Mouse (Mus musculus) macrophage (primary cell): ENCODE results near the gene Pla2g1b. TPM values are rescaled to one million over a fixed set of nuclear protein-coding genes. Genes with fewer than 3 reads are reported as not detected.

Experiments
- H3K27ac ChIP-seq: fragments of 350-480 bp; formaldehyde crosslinking; 2 replicates; pipeline ENCODE4 v1.9.0; 2021
- H3K36me3 ChIP-seq: fragments of 350-480 bp; formaldehyde crosslinking; 2 replicates; pipeline ENCODE4 v1.9.0; 2021; ENCODE audit errors: inconsistent target
- H3K4me3 ChIP-seq: fragments of 350-480 bp; formaldehyde crosslinking; 2 replicates; pipeline ENCODE4 v1.9.0; 2021; ENCODE audit errors: inconsistent target
- H3K79me2 ChIP-seq: fragments of 350-480 bp; formaldehyde crosslinking; 2 replicates; pipeline ENCODE4 v1.9.0; 2021; ENCODE audit errors: inconsistent target
- WGBS: methylation state at CpG from one replicate; pipeline ENCODE4 v1.1.7; 2026; ENCODE audit warnings: inconsistent platforms; ENCODE audit not compliant: missing documents; 5-methylcytosine and 5-hydroxymethylcytosine counted together
- polyA plus RNA-seq: library from polyadenylated mRNA; stranded (reverse); fragments of 250-400 nt; gene quantifications from 3 replicates; pipeline ENCODE4 v1.2.4, GENCODE M21; 2018; ENCODE audit warnings: inconsistent platforms
- total RNA-seq, 78 experiments: library from RNA; depleted of rRNA; stranded (reverse); fragments of 250-400 nt; gene quantifications; 1 replicate in 9 of 78; 2 replicates in 24 of 78; 3 replicates in 43 of 78; 4 replicates in 2 of 78; pipeline ENCODE4 v1.2.4; 2018; ENCODE audit warnings: inconsistent platforms in 56 of 78

The Pla2g1b gene
- not detected for total RNA-seq (2018; cell fraction: chromatin; rRNA removed)
- total RNA-seq (2018; cell fraction: cytosol; rRNA removed), result not detected
- not detected for total RNA-seq (2018; cell fraction: nucleus; rRNA removed)
- not detected in 3 replicates for polyA plus RNA-seq

GRCm38 (mm10) chr5:115465642-115466420 is at the start of gene Pla2g1b:
Pla2g1b (plus strand) TSS chr5:115466262.
- WGBS, result 40% methylated on average over 9 of the region's 9 CpGs
- Histone ChIP-seq H3K36me3 (no peaks in the 10 kb centered on the region), H3K27ac (no peak within 1 kb of the TSS)

GRCm38 (mm10) chr5:115428831-115429358 is 37.2 kb upstream of the Pla2g1b start:
- 5% methylated on average over 20 of the region's 20 CpGs for WGBS
- H3K27ac ChIP-seq, result no peak overlapping the region
- H3K4me3 ChIP-seq, result no peak overlapping the region
- H3K36me3 ChIP-seq, result no peaks in the 10 kb centered on the region
- no peaks in the 10 kb centered on the region for H3K79me2 ChIP-seq

More at GRCm38 (mm10) chr5:115465642-115466420, at the start of gene Pla2g1b:
- no peak within 1 kb of the TSS for H3K4me3 ChIP-seq
- no peaks in the 10 kb centered on the region for H3K79me2 ChIP-seq

- H3K27ac ChIP-seq, result no peak within 1 kb of the TSS
- no peak within 1 kb of the TSS for H3K4me3 ChIP-seq
- no peaks in the 10 kb centered on the region for H3K36me3 ChIP-seq
- H3K79me2 ChIP-seq, result no peaks in the 10 kb centered on the region
- WGBS, result 1% methylated on average over 64 of the region's 117 CpGs
Measured at GRCm38 (mm10) chr5:115429359-115430186, 36.5 kb upstream of the Pla2g1b start, which contains the start of gene Msi1. Msi1 (plus strand) TSS chr5:115429599.

GRCm38 (mm10) chr5:115430187-115430960 is 35.7 kb upstream of the Pla2g1b start:
- WGBS, result 2% methylated on average over 59 of the region's 73 CpGs
- H3K36me3 ChIP-seq, result no peaks in the 10 kb centered on the region
- H3K27ac ChIP-seq, result no peak overlapping the region
- H3K79me2 ChIP-seq, result no peaks in the 10 kb centered on the region
- no peak overlapping the region for H3K4me3 ChIP-seq

GRCm38 (mm10) chr5:115431061-115431897 is 34.8 kb upstream of the Pla2g1b start:
- Histone ChIP-seq H3K4me3 (no peak overlapping the region), H3K27ac (no peak overlapping the region), H3K79me2 (no peaks in the 10 kb centered on the region), H3K36me3 (no peaks in the 10 kb centered on the region)
- 27% methylated on average over 13 of the region's 14 CpGs for WGBS

GRCm38 (mm10) chr5:115431898-115432259 is 34.2 kb upstream of the Pla2g1b start:
- no peak overlapping the region for H3K4me3 ChIP-seq
- 48% methylated on average over 7 of the region's 7 CpGs for WGBS
- H3K36me3 ChIP-seq, result no peaks in the 10 kb centered on the region
- no peaks in the 10 kb centered on the region for H3K79me2 ChIP-seq
- H3K27ac ChIP-seq, result no peak overlapping the region

- Histone ChIP-seq H3K79me2 (no peaks in the 10 kb centered on the region), H3K27ac (no peak overlapping the region), H3K36me3 (no peaks in the 10 kb centered on the region), H3K4me3 (no peak overlapping the region)
- WGBS, result 83% methylated on average over 11 of the region's 11 CpGs
Measured at GRCm38 (mm10) chr5:115432395-115432794, 33.7 kb upstream of the Pla2g1b start.

GRCm38 (mm10) chr5:115433191-115433590 is 32.9 kb upstream of the Pla2g1b start:
- no peaks in the 10 kb centered on the region for H3K79me2 ChIP-seq
- WGBS, result 78% methylated on average over 8 of the region's 8 CpGs
- no peaks in the 10 kb centered on the region for H3K36me3 ChIP-seq
- H3K27ac ChIP-seq, result no peak overlapping the region
- no peak overlapping the region for H3K4me3 ChIP-seq

- WGBS, result 82% methylated on average over 11 of the region's 11 CpGs
- H3K79me2 ChIP-seq, result no peaks in the 10 kb centered on the region
- H3K27ac ChIP-seq, result no peak overlapping the region
Measured at GRCm38 (mm10) chr5:115434280-115434852, 31.7 kb upstream of the Pla2g1b start.

GRCm38 (mm10) chr5:115434853-115435754 is 31.0 kb upstream of the Pla2g1b start:
- no peaks in the 10 kb centered on the region for H3K79me2 ChIP-seq
- 69% methylated on average over 14 of the region's 15 CpGs for WGBS
- no peak overlapping the region for H3K27ac ChIP-seq
- no peaks in the 10 kb centered on the region for H3K36me3 ChIP-seq
- no peak overlapping the region for H3K4me3 ChIP-seq

More at GRCm38 (mm10) chr5:115434280-115434852, 31.7 kb upstream of the Pla2g1b start:
- no peaks in the 10 kb centered on the region for H3K36me3 ChIP-seq
- no peak overlapping the region for H3K4me3 ChIP-seq

GRCm38 (mm10) chr5:115435755-115436379 is 30.2 kb upstream of the Pla2g1b start:
- H3K27ac ChIP-seq, result no peak overlapping the region
- H3K4me3 ChIP-seq, result no peak overlapping the region
- no peaks in the 10 kb centered on the region for H3K36me3 ChIP-seq
- no peaks in the 10 kb centered on the region for H3K79me2 ChIP-seq
- 63% methylated on average over 8 of the region's 8 CpGs for WGBS
